Mouse (Mus musculus) megakaryocyte-erythroid progenitor cell, adult 5 weeks (primary cell): ENCODE data around the gene Olfr382. TPM values are rescaled to one million over a fixed set of nuclear protein-coding genes. Genes with fewer than 3 reads are reported as not detected.

ENCODE experiments used
- polyA plus RNA-seq: library from polyadenylated mRNA; stranded (reverse); fragments of >175 nt; gene quantifications from 2 replicates; pipeline ENCODE4 v1.2.3, GENCODE M21; 2012

Olfr382 gene
- not detected in 2 replicates for polyA plus RNA-seq

DNA sequence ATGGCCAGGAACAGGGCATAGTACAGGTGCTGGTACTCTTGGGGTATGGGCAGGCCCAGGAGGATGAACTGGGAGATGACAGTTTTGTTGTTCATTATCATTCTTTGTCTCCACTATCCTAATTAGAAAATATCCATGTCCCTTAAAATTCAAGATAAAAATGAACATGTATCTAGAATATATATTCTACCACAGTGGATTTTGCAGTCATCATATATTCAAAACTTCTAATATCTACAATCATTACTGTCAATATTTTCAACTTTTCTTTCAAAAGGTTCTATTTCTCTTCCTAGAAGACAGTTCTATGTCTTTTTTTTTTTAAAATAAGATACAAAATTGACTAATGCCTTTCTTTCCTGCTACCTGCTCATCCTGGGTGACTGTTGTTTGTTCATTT is at the start of gene Olfr382:
Gene Olfr382, minus strand, starts transcription at position 101 of the 400 bp plus-strand sequence.

DNA sequence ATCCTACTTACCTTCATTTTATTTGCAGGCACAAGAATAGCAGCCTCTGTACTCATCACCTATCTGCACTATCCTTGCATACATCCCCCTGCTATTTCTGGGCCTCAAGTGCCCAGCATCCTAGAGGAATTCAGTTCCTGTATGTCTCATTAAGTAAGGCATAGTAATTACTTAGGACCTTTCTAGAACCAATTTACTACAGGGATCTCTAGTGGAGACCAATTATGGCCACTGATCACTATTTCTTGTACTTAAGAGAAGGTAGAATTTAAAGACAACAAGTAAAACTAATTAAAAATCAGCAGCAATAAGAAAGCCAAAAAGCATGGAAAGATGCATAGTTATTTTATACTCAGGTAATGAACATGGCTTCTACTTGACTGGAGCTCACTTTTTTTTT is 25.5 kb downstream of the Olfr382 start, which contains the start of gene Olfr381:
Gene Olfr381, minus strand, starts transcription at position 101 of the 400 bp plus-strand sequence.

Other genes with a start within 250 kb of the Olfr382 start
- not detected in 2 replicates for gene Trpv3, start 249.8 kb downstream of the Olfr382 start, polyA plus RNA-seq
- 0.01 TPM in 1 of 2 replicates, not detected in the other for gene Aspa, start 187.6 kb downstream of the Olfr382 start, polyA plus RNA-seq
- gene Gm49340, start 187.5 kb downstream of the Olfr382 start, polyA plus RNA-seq = not detected in 2 replicates
- gene Spata22, start 187.5 kb downstream of the Olfr382 start, polyA plus RNA-seq = not detected in 2 replicates
- not detected in 2 replicates for gene Olfr20, start 166.4 kb downstream of the Olfr382 start, polyA plus RNA-seq
- gene Olfr376, start 146.0 kb downstream of the Olfr382 start, polyA plus RNA-seq = not detected in 2 replicates
- gene Olfr1, start 117.6 kb downstream of the Olfr382 start, polyA plus RNA-seq = 0.01 TPM in 1 of 2 replicates, not detected in the other
- gene Olfr378, start 88.7 kb downstream of the Olfr382 start, polyA plus RNA-seq = not detected in 2 replicates
- not detected in 2 replicates for gene Olfr380, start 59.7 kb downstream of the Olfr382 start, polyA plus RNA-seq
- gene Olfr381, start 25.6 kb downstream of the Olfr382 start, polyA plus RNA-seq = not detected in 2 replicates
- gene Olfr385, start 75.8 kb upstream of the Olfr382 start, polyA plus RNA-seq = not detected in 2 replicates
- gene Olfr384, start 81.4 kb upstream of the Olfr382 start, polyA plus RNA-seq = not detected in 2 replicates
- not detected in 2 replicates for gene Zfp735, start 171.6 kb upstream of the Olfr382 start, polyA plus RNA-seq